Mouse (Mus musculus) thymus, adult 2 months (tissue): ENCODE measurements at regions not wholly inside any gene's neighbourhood (a gene's known extent, or its start where the extent isn't known, plus 50 kb on each side); places are given as distances from the start of the nearest gene placed in this dataset.

Experiments used
- CTCF ChIP-seq: fragments of 200-500 bp; IDR thresholded peaks from 2 replicates; pipeline ENCODE4 v1.5.1; 2012; ENCODE audit warnings: mild to moderate bottlenecking, control low read depth, low read length, moderate library complexity, borderline replicate concordance; ENCODE audit not compliant: control insufficient read depth, poor library complexity, insufficient read depth; ENCODE audit errors: extremely low read depth
- POLR2A ChIP-seq: fragments of 200-500 bp; IDR thresholded peaks from 2 replicates; pipeline ENCODE4 v1.6.1; 2012; ENCODE audit warnings: mild to moderate bottlenecking, low read length, control low read depth, moderate library complexity; ENCODE audit not compliant: control insufficient read depth, poor library complexity, insufficient read depth; ENCODE audit errors: extremely low read depth

DNA sequence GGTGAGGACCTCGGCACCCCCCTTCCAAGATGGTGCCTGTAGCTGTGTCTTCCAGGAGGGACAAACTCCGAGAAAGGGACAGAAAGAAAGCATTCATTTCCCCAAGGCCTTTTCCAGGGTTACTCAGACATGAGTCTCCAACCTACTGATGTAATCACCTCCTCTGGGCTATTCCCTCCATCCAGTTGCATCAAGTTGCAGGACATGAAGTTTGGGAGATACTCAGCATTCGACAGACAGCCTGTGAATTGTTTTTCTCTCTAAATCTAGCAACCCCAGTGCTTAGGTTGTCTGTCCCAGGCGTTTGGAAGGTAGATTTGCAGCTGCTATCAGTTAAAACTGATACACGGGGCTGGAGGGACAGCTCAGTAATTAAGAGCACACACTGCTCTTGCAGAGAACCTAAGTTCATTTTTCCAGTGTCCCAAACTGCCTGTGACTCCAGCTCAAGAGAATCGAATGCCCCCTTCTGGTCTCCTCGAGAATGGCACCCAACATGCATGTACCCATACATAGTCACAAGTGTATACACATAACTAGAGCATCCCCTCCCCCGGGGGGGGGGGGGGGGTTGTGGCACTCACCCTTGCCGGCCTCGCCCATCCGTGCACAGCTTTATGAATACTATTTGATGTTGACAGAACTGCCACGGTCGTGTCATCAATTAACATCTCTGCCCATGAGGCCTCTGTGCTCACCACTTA, 73.8 kb upstream of the Spata13 start:
- TF ChIP-seq POLR2A: no peak
- no peak for TF ChIP-seq CTCF
